Mouse (Mus musculus): ENCODE measurements around the gene Slc6a13.
A peak's percentile ranks its signal among the peaks of the same experiment; 100 is the strongest.

Gene Slc6a13

DNA sequence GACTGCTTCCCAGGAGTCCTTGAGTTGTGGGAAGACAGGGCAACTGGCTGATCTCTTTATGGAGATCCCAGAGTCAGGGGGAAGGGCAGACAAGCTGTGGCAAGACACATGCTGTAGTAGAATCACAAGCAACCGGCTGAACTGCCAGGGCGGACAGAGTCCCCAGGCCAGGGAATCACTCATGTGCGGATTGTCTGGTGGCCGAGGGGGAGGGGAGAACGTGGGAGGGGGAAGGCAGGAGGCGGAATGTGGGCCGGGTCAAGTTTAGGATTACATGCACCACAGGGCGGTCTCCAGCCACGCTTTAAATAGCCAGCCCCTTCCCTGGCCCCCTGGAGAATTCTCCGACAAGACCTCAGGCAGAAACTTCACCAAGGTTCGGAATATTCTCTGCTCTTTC is at the start of gene Slc6a13:
TSS of gene Slc6a13 (plus strand) at position 274 of the 400 bp plus-strand sequence.
- DNase-seq (ENCODE audit: low spot score in 2 of 2): no peak

DNA sequence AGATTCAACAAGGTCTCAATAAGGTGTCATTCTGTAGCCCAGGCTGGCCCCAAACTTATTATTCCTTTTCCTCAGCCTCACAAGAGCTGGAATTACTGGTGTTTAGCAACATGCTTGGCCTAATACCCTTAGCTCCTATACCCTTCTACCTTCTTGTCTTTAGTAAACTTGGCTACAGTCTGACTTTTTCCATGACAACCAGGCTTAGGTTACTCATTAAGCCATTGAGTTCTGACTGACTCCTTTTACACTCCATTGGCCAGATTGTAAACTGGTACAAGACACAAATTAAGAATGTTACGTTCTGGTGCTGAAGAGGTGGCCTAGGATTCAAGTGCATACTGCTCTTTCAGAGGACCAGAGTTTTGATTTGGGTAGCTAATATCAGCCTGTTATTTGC is 49.6 kb upstream of the Slc6a13 start:
- no peak for DNase-seq (ENCODE audit: low spot score in 2 of 2)

DNA sequence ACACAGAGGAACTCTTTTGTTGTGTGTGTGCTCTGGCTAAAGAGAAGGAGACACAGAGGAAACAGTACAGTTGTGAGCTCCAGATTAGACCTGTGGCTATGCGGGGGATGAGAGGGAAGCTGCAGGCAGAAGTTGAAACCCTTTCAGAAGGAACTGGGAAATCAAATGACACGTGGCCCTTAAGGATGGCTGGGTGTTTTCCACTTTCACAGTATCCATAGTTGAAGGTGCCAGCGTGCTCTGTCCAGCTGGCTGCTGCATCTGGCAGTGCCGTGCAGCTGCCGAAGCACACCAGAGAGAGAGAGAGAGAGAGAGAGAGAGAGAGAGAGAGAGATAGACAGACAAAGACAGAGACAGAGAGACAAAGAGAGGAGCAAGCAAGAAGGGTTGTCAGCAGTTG is 48.8 kb upstream of the Slc6a13 start:
- no peak for DNase-seq (ENCODE audit: low spot score in 2 of 2)

DNA sequence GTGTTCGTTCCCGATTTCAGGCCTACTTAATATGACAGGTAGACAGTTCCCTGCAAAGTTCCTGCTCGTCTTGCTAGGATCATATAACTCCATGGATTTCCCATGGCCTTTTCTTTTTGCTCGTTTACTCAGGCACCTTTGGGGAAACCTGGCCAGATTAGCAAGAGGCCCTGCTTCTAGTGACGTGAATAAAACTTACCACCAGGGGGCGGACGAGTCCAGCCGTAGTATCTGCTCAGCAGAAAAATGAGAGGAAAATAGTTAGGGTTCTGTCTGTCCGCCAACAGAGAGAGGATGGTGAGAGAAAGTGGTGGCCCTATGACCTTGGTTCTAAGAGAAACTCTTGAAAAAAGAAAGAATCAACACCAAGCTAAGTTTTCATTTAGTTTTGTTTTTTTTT is 39.5 kb upstream of the Slc6a13 start:
- peak; percentile 41 to 81 for DNase-seq (ENCODE audit: low spot score in 2 of 2)

DNA sequence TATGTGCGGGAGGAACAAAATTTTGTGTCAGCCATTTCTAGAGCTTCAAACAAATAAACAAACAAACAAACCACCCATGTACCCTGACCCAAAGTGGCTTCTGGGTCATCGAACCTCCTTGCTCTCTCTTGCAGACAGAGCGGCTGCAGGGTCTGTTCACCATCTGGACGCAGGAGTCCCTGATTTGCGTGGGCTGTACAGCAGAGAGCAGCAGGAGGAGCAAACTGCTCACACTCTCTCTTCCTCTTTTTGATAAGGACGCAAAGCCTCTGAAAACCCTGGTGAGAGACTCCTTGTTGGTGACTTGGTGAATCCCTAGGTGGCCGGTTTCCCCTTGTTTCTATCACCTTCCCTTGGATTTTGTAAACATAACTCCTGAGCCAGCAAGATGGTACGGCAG is 38.8 kb upstream of the Slc6a13 start:
- DNase-seq (ENCODE audit: low spot score in 2 of 2): no peak

DNA sequence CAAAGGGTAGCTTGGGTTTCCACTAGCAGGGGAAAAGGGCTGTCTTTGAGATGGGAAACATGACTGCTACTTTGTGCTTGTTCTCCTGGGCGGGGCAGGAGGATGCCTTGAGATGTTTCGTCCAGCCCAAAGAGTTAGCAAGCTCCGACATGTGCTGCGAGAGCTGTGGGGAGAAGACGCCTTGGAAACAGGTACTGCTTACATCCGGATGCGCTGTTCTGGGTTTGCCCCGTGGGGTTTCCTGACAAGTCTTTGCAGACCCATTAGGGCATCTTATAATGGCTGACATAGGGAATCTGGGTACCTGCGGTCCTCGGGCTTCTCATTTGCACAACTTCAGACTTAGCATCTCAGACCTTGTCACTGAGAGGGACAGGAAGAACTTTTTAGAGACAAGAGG is 38.0 kb upstream of the Slc6a13 start:
- no peak for DNase-seq (ENCODE audit: low spot score in 2 of 2)

DNA sequence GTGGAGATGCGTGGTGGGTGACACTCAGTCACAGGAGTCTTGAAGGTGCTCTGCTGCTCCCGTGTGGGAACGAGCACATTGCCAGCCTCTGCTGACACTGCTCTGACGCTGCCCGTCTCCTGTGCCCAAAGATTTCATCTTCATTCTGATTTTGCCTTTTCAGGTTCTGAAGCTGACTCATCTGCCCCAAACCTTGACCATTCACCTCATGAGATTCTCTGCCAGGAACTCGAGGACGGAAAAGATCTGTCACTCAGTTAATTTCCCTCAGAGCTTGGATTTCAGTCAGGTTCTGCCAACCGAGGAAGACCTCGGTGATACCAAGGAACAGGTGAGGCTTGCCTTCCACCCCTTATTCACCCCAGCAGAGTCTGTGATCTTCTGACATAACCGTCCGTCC is 37.5 kb upstream of the Slc6a13 start:
- DNase-seq (ENCODE audit: low spot score in 2 of 2): no peak

DNA sequence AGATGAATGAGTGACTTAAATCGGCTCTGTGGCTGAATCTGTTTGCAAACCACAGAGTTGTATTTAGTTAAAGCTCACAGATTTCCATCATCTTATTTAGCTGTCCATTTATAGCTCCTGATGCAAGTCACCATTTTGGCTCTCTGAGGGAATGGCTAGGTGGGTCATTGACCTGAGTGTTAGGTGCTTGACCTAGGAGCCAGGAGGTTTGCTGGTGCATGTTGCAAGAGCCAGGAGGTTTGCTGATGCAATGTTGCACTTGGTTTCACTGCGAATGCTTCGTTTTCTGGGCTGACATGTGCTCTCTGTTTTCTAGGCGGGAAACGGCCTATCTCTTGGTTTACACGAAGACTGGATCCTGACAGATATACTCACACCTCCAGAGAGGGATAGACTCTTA is 29.9 kb upstream of the Slc6a13 start:
- no peak for DNase-seq (ENCODE audit: low spot score in 2 of 2)

DNA sequence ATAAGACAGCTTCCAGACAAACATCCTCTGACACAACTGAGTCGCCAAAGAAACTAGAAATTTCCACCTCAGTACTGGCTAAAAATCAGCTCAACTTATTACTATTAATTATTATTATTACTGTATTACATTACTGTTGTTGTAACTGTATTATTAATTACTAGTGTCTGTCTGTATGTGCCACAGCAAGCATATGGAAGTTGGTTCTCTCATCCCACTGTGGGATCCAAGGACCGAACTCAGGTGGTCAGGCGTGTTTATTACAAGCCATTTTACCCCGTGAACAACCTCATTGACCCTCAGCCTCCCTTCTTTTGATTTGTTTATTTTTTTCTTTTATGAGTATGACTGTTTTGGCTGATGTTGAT is 28.3 kb upstream of the Slc6a13 start:
- DNase-seq (ENCODE audit: low spot score in 2 of 2): no peak

DNA sequence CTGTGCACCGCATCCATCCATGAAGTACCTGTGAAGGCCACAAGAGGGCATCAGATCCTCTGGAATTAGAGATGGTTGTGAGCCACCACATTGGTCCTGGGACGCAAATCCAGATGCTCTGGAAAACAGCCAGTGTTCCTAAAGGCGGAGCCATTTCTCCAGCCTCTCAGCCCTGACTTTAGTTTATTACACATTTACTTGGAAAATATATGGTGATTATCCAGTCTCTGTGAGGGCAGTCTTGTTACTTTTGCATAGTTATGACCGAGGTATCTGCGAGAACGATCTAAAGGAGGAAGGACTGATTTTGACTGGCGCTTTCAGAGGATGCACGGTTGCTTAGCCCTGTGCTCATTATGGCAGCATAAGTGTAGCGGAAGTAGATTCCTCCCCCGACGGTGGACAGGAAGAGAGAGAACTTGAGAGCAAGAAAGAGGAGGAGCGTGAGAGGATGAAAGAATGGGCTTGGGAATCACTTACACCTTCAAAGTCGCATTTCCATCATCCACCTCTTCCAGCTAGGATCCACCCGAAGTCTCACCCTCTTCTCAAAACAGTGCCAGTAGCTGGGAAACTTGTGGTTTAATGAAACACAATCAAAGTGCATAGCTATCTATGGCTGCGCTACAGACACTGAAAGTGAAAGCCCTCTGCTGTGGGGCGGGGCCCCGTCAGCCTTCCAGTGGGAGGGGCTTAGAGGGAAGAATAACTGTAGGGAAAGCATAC is 27.8 kb upstream of the Slc6a13 start:
- peak; percentile 67 to 80 for DNase-seq (ENCODE audit: low spot score in 2 of 2)

DNA sequence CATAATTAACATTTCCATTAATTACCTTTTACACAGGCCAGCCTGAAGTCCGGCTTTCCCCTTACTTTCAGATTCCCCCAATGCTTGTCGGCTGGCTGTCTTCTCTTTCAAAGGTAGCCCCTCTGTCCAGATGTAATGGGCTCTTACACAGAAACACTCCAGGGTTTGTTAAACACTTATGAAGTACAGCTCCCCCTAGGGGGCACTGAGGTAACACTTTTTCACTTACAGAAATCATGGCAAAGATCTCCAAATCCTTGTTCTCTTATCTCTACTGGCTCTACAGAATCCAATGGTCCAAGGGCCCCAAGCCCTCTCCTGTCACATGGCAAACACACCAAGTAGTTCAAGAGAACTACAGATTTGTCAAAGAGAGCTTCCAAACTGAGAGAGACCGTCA is 25.7 kb upstream of the Slc6a13 start:
- no peak for DNase-seq (ENCODE audit: low spot score in 2 of 2)

DNA sequence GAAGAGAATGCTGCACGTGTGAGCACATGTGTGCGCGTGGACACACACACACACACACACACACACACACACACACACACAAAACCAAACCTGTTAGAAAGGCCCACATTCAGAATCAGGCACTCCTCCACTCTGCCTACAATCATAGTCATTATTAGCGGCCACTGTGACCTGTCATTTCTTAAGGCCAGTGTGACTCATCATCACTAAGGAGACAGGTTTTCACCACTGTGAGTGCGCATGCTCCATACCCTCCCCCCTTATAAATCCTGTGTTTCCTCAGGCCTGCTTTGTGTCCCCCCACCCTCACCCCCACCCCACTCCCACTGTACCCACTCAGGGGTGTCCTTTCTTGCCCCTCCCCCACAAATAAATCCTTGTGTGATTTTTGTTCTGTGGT is 15.9 kb upstream of the Slc6a13 start:
- no peak for DNase-seq (ENCODE audit: low spot score in 2 of 2)

DNA sequence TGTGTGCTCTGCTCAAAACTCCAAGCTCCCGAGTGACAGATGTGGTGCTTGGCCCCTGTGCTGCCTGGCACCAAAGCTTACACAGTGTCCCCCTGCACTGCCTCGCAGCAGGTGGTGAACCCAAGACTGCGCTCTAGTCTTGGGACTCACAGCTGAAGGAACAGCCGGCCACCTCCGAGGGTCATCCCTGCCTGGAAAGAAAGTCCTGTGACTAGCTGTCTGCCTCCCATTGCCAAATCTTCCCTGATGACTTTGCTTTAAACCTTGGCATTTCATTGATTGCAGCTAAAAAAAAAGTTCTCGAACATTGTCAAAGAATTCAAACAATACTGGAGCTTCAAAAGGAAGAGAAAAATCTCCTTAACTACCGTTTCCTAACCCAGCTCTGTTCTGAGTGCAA is 710 bp upstream of the Slc6a13 start:
- DNase-seq (ENCODE audit: low spot score in 2 of 2): no peak

DNA sequence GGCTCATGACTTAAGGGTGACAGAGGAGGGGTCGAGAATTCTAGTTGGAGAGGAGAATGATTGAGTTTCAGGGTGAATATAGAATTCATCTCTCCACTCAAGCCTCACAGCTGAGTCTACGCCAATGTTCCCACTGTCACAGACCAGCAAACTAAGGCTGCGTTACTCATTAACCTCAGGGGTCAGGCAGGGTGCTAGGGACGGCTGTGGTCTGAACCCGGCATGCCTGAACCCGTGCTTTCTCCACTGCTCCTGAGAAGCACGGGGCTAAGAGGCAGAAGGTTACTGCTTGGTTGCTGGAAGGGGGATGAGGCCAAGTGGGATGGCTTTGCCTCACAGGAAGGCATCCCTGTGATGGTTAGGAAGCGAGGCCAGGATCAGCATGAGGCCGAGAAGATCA is 477 bp downstream of the Slc6a13 start:
- no peak for DNase-seq (ENCODE audit: low spot score in 2 of 2)

DNA sequence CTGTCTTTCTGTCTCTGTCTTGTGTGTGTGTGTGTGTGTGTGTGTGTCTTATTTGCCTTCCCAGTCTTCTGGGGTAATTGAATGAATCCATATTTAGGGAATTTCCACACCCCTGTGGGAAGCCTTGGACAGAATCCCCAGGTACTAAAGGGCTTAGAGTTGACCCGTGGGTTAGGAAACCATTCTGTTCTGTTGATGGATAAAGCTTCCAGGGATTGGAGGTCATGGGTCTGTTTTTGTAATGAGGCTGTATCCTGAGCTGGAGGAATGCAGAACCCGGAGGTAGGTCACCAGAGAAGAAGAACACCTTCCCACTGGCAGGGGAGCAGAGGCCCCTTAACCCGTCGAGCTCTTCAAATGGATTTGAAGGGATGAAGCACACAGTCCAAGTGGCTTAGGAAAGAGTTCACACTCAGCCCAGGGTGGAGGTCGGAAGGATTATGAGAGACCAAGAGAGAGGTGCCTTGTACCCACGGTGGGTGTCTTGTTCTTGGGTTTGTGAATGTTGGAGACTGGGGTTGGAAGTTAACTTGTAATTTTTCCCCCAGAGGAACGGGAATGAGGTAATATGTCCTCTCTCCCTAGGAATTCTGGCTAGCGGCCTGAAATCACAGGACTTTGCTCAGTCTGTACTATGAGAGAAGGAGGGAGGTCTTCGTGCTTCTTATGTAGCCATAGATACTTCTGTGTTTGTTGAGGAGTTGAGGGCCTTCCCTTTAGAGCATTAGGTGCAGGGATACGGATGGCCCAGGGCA is 3.6 kb downstream of the Slc6a13 start:
- no peak for DNase-seq (ENCODE audit: low spot score in 2 of 2)

DNA sequence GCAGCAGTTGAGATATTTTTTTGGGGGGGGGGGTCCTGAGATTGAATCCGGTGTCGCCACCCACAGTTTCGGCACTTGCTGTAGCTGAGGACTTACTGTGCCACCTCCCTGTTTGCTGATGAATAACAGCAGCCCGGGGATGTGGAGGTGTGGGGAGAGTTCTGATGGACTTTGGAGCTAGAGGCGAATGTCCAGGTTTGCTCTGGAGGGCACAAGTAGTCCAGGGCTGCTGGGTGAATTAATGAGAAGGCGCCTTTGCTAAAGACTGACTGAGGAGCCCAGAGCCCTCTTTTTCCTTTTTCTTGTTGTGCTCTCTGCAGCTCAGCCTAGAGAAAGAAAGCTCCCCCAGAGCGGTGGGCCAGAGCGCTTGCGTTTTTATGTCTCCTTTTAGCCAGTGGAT is 4.6 kb downstream of the Slc6a13 start:
- no peak for DNase-seq (ENCODE audit: low spot score in 2 of 2)

DNA sequence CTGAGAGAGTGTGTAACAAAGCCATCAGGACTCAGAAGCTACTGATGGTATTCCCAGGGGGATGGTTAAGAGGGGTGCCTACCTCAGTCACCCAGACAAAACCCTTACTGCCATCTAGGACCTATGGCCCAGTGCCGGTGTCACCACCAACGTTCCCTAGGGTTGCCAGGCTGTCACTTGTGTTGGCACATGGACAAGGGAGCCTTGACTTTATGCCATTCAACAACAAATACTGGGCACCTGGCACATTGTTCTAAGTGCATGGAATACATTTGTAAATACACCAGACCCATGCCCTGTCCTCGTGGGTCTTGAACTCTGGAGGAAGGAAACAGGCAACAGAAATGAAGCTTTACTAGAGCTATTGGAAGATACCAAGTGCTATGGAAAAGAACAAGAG is 5.5 kb downstream of the Slc6a13 start:
- DNase-seq (ENCODE audit: low spot score in 2 of 2): no peak

DNA sequence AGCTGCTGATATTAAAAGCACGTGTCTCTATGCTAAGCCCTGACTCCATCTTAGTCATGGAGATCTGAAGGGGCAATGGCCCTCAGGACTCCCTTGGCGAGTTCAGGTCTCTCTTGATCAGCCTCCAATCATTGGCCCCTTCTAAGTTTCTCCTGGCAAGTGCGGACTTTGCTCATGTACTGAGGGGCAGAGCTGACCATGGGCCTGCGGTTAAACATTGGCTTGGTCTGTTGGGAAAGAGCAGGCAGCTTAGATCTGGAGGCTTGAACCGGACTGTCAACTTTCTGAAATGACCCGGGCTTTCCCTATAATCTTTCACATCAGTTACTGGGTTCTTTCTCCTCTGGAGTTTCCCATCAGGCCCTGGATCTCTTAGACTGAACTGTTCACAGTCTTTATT is 11.0 kb downstream of the Slc6a13 start:
- DNase-seq (ENCODE audit: low spot score in 2 of 2): no peak

DNA sequence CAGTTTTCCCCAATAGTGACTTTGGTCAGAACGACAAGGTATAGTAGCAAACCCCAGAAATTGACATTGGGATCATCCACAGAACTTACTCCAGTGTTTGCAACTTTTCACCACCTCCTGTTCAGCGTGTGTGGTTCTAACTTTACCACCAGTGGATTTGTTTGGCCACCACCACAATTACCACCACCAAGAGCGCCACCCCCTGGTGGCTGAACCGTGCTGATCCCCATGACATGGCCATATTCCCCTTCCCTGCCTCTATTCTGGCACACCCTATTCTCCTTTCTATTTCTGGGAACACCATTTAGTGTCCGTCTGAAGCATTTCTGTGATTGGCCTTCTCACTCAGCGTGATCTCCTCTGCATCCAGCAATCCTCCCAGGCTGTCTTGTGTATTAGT is 19.1 kb downstream of the Slc6a13 start:
- DNase-seq (ENCODE audit: low spot score in 2 of 2): no peak

DNA sequence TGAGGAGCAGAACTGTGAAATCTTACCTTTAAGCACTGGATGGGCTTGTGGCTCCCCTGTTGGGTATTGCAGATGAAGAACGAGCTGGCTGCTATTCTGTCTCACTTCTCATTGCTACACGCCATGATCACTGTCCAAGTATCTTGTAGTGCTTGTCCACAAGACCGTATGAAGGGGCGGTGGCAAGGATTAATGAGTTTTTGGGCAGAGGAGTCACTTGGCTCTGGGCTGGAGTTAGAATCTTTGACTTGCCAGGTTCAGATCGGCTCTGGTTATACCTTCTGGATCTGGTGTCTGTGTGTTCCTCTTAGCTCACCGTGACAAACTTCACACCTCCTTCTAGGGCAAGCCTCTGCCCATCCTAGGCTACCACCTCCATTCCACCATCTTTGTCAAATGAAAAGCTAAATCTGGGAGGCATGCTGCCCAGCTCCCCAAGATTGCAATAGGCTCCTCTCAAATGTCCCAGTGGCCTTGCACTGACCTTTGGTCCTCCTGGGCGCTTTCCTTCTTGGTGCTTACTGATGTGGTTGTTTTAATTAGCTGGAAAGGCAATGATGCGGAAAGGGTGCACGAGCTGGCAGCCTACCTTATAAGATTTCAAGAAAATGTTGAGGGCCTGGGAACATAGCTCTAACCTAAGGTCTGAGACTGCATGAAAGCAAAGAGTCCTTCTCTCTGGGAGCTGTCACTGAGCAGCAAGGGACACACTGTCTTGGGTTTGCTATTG is 22.5 kb downstream of the Slc6a13 start:
- no peak for DNase-seq (ENCODE audit: low spot score in 2 of 2)

DNA sequence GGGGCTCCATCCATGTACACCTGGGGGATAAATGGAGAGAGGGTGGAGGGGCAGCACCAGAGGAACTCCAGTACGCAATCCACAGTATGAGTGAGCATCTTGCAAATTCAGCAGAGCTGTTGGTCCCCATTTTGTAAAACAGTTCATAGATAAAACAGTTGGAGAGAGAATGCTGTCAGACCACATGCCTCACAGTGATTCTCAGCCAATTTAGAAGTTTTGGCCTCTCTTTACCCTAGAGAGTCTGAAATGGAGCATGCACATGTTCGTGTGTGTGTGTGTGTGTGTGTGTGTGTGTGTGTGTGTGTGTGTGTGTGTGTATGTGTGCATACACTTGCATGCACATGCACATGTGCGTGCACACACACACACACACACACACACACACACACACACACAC is 25.3 kb downstream of the Slc6a13 start:
- no peak for DNase-seq (ENCODE audit: low spot score in 2 of 2)

DNA sequence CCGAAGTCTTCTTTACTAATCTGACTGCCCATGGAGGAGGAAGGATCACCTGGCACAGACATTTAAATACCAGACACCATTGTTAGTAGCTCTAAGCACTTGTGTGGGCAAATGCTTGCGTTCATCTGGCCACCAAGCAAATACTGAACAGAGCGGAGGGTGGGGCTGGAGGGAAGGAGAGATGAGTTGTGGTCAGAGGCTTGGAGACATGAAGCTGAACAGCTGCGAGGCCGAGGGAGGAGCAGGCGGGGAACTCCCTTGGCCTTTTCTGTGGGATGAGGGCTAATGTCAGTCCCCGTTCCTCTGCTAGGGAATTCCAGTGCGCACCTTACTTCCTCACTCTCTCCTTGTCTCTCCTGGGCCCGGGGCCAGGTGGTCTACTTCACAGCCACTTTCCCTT is 25.7 kb downstream of the Slc6a13 start:
- DNase-seq (ENCODE audit: low spot score in 2 of 2): no peak

DNA sequence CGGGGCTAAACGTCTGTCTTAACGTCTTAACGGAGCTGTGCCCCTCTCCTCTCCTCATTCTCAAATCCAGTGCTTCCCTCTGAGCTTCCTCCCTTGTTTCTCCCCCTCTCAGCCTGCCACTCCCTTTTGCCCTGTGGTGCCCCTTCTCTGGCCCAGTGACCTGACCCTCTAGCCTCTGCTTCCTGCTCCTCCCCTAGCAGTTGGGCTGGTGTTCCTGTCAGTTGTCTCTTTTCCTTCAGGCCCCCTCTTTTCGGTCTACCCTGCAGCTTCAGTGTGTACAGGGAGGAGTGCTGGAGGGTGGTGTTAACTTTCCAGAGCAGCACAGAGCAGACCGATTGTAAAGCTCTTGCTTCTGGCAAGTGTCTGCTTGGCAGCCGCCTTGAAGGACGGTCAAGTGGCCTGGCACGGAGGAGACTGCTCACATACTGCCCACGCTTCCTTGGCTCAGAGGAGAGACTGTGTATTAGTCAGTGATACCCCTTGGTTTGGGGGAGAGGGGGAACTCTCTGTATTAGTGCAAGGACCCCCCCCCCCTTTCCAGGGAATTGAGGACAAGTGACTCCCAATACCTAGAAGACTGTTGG is 26.6 kb downstream of the Slc6a13 start:
- DNase-seq (ENCODE audit: low spot score in 2 of 2): no peak
